Mouse (Mus musculus) G1E (cell line): ENCODE results near the gene Arfgap2.

Source experiments
- CTCF ChIP-seq: IDR thresholded peaks from 2 replicates; pipeline ENCODE4 v1.5.1; 2012; ENCODE audit warnings: low read depth, low read length, inconsistent platforms, mixed read lengths
- GATA1 ChIP-seq: IDR thresholded peaks from 2 replicates; pipeline ENCODE4 v1.6.1; 2012; ENCODE audit warnings: borderline replicate concordance, low read length, inconsistent platforms, mixed read lengths

GRCm38 (mm10) chr2:91299156-91299555 is 34.4 kb downstream of the Arfgap2 start:
- no peak for TF ChIP-seq CTCF
- TF ChIP-seq GATA1 = no peak
